Mouse (Mus musculus) heart, embryonic 11.5 days (tissue): ENCODE measurements around the gene Zscan2. TPM values are rescaled to one million over a fixed set of nuclear protein-coding genes. Genes with fewer than 3 reads are reported as not detected.

Experiments
- ATAC-seq: fragments of 200-750 bp; cut with Nextera tagmentation; replicated peaks from 2 replicates; pipeline ENCODE4 v1.8.0; 2017; ENCODE audit warnings: moderate library complexity; ENCODE audit not compliant: insufficient number of reproducible peaks, low FRiP score, low TSS enrichment
- H3K27ac ChIP-seq: fragments of 300-500 bp; sonication (generic); 2 replicates; pipeline ENCODE4 v1.5.1; 2014; ENCODE audit warnings: mild to moderate bottlenecking, low read depth, low read length
- H3K27me3 ChIP-seq: fragments of 300-500 bp; sonication (generic); 2 replicates; pipeline ENCODE4 v1.6.1; 2014; ENCODE audit warnings: mild to moderate bottlenecking, low read length, mixed read lengths; ENCODE audit not compliant: control insufficient read depth, insufficient read depth
- H3K36me3 ChIP-seq: fragments of 300-500 bp; sonication (generic); 2 replicates; pipeline ENCODE4 v1.6.1; 2014; ENCODE audit warnings: mild to moderate bottlenecking, low read length, moderate library complexity, mixed read lengths; ENCODE audit not compliant: control insufficient read depth, insufficient read depth
- H3K4me1 ChIP-seq: fragments of 300-500 bp; sonication (generic); 2 replicates; pipeline ENCODE4 v1.6.1; 2014; ENCODE audit warnings: low read length; ENCODE audit not compliant: control insufficient read depth, insufficient read depth
- H3K4me2 ChIP-seq: fragments of 300-500 bp; sonication (generic); 2 replicates; pipeline ENCODE4 v1.6.1; 2014; ENCODE audit warnings: mild to moderate bottlenecking, moderate library complexity
- H3K4me3 ChIP-seq: fragments of 300-500 bp; sonication (generic); 2 replicates; pipeline ENCODE4 v1.5.1; 2014; ENCODE audit warnings: low read depth, low read length
- H3K9ac ChIP-seq: fragments of 300-500 bp; sonication (generic); 2 replicates; pipeline ENCODE4 v1.6.1; 2014; ENCODE audit warnings: mild to moderate bottlenecking, low read depth, low read length, moderate library complexity
- H3K9me3 ChIP-seq: fragments of 300-500 bp; sonication (generic); replicated peaks from 2 replicates; pipeline ENCODE4 v1.6.1; 2016; ENCODE audit warnings: low read length; ENCODE audit not compliant: control insufficient read depth
- WGBS: fragments of 180-500 bp; shearing (Covaris S2); extraction: QIAGEN DNeasy Blood & Tissue Kit; methylation state at CpG from one replicate; pipeline ENCODE4 v1.1.7; 2014; ENCODE audit not compliant: insufficient replicate concordance; 5-methylcytosine and 5-hydroxymethylcytosine counted together
- polyA plus RNA-seq: library from polyadenylated mRNA; unstranded; fragments of >200 nt; fragmentation: Nextera tagmentation; extraction: Ambion mirVana; gene quantifications from 2 replicates; pipeline ENCODE4 v1.2.1, GENCODE M21; 2014

Zscan2 gene
- polyA plus RNA-seq, 1 experiment from 2014 or later = 2.3 TPM

DNA sequence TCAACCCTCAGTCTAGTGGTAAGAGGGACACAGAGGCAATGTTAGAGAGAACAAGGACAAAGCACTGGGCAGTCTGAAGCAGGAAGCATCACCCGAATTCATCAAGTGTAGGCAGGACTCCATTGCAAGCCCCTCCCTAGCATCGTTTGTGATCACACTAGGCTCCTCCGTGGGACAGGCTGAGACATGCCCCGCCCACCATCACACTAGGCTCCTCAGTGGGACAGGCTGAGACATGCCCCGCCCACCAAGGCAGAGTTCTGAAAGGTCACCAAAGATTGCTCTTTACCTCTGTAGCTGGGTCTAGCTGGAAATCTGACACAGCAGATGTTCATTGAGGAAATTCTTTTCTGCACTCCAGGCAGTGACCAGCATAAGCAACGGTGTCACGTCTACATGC is 50.3 kb downstream of the Zscan2 start:
- no peaks in the 10 kb centered on the region for H3K9me3 ChIP-seq
- no peak overlapping the region for H3K9ac ChIP-seq
- H3K4me1 ChIP-seq = no peaks in the 10 kb centered on the region
- H3K4me2 ChIP-seq = no peak overlapping the region
- no peaks in the 10 kb centered on the region for H3K27me3 ChIP-seq
- no peak for ATAC-seq
- 77% methylated on average over 7 of the region's 7 CpGs for WGBS
- H3K4me3 ChIP-seq = no peak overlapping the region
- no peak overlapping the region for H3K27ac ChIP-seq
- peaks cover 20% of the 10 kb centered on the region for H3K36me3 ChIP-seq

DNA sequence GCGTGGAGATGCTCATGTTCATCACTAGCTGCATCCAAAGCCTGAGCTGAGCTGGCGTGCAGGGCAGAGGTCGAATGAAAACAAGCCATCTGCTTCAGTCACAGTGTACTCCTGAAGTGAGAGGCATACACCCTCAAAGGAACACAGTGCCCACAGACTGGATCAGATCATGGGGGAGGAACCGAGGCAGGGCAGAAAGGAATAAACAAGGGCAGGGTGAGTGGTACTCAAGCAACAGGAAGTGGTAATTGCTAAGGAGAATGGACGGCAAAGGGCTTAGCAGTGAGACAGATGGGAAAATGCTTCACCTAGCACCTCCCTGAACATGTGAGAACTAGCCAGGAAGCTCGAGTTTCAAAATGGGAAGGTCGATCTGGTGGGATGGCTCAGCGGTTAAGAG is 51.8 kb downstream of the Zscan2 start:
- Histone ChIP-seq H3K36me3 (peaks cover 23% of the 10 kb centered on the region), H3K27me3 (no peaks in the 10 kb centered on the region), H3K4me1 (no peaks in the 10 kb centered on the region), H3K9me3 (no peaks in the 10 kb centered on the region), H3K4me2 (no peak overlapping the region), H3K27ac (no peak overlapping the region), H3K4me3 (no peak overlapping the region), H3K9ac (no peak overlapping the region)
- WGBS = 88% methylated on average over 8 of the region's 8 CpGs
- ATAC-seq = no peak

DNA sequence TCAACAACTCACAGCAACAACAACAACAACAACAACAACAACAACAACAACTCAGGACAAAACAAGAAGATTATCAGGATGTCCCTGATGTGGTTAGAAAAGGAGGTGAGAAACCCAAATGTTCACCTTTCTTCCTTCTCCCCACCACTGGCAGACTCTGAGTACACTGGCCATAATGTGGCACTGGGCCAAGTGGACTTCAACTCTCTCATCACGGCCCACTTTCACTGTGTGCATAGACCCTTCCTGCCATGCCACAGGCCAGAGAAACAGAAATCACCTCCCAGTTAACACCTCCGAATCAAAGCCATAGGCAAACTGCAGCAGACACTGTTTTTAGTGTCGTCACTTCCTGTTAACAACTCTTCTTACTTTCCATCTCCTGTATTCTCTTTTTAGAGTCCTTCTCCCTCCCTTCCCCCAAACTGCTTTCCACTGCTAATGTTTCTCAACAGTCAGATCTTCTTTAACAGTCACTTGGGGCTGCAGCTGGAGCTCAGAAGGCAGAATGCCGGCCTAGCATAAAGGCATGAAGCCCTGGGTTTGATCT is 57.3 kb downstream of the Zscan2 start:
- Histone ChIP-seq H3K4me3 (no peak overlapping the region), H3K36me3 (peaks cover 15% of the 10 kb centered on the region), H3K4me1 (no peaks in the 10 kb centered on the region), H3K9ac (no peak overlapping the region), H3K27ac (no peak overlapping the region), H3K27me3 (no peaks in the 10 kb centered on the region), H3K4me2 (no peak overlapping the region), H3K9me3 (no peaks in the 10 kb centered on the region)
- WGBS = 74% methylated on average over 4 of the region's 4 CpGs
- ATAC-seq = no peak

DNA sequence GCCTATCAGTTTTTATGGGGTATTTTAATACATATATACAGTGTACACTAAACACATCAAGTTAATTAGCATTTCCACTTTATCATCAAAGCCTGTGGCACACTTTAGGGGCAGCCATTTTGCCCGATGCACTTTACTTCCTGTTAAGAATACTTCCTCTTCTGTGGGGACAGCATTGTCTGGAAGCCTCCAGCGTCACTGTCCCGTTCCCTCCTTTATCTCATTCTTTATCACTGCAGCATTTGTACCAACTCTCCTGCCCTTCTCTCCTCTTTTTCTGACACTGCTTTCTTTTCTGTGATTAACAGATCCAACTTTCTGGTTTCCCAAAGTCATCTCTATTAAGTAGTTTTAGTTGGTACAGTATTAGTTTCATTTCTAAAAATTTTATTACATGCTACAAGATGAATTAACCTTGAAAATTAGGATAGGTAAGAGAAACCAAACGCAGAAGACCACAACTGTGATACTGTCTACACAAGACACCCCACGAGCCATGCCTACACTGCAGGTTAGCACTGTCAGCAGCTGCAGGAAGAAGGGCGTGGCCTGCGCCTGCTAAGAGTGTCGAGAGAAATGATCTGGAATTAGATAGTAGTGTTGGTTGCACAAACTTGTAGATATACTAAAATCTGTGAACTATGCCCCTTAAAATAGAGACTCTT is 58.4 kb downstream of the Zscan2 start:
- H3K9ac ChIP-seq = no peak overlapping the region
- 63% methylated on average over 8 of the region's 8 CpGs for WGBS
- no peaks in the 10 kb centered on the region for H3K9me3 ChIP-seq
- H3K36me3 ChIP-seq = peaks cover 15% of the 10 kb centered on the region
- no peak overlapping the region for H3K4me3 ChIP-seq
- no peak overlapping the region for H3K27ac ChIP-seq
- no peak overlapping the region for H3K4me2 ChIP-seq
- ATAC-seq = no peak
- no peaks in the 10 kb centered on the region for H3K27me3 ChIP-seq
- no peaks in the 10 kb centered on the region for H3K4me1 ChIP-seq

DNA sequence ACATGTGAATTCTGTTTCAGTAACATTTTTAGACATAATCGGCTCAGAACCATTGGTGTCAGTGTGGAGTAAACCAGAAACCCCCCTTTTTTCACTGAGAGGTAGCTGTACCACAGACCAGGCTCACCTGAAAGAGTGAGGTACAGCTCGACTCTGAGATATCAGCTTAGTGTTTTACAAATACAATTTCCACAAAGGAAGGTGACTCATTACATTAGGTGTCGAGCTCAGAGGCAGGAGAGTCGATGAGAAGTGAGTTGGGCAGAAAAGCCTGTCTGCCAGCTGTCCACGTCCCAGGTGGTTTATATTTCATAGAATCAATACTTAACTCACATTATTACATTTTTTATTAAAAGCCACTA is 58.9 kb downstream of the Zscan2 start:
- peaks cover 17% of the 10 kb centered on the region for H3K36me3 ChIP-seq
- H3K9me3 ChIP-seq = no peaks in the 10 kb centered on the region
- WGBS = 89% methylated on average over 5 of the region's 5 CpGs
- H3K4me2 ChIP-seq = no peak overlapping the region
- H3K4me3 ChIP-seq = no peak overlapping the region
- no peak overlapping the region for H3K27ac ChIP-seq
- H3K4me1 ChIP-seq = no peaks in the 10 kb centered on the region
- no peaks in the 10 kb centered on the region for H3K27me3 ChIP-seq
- H3K9ac ChIP-seq = no peak overlapping the region
- no peak for ATAC-seq

DNA sequence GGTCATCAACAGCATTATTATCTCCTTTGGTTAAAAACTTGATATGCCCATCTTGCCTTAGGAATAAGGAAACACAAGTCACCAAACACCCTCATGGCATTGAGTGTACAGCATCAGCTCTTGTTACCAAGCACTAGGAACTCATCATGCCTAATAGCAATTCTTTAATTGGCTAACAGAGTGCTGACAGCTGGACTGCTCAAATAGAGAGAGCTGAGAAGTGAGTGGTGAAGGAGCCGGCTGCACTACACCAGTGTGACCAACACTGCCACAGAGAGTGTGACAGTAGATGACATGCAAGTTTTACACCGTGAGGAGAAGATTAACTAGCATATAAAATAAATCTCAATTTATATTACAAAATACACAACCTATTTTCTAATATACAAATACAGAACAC is 62.4 kb downstream of the Zscan2 start:
- Histone ChIP-seq H3K4me2 (no peak overlapping the region), H3K9me3 (no peaks in the 10 kb centered on the region), H3K27ac (no peak overlapping the region), H3K4me1 (no peaks in the 10 kb centered on the region), H3K9ac (no peak overlapping the region), H3K4me3 (no peak overlapping the region), H3K27me3 (no peaks in the 10 kb centered on the region), H3K36me3 (peaks cover 11% of the 10 kb centered on the region)
- no peak for ATAC-seq
- 67% methylated on average over 2 of the region's 2 CpGs for WGBS

Other genes starting within 250 kb of the Zscan2 start
- gene Crtc3, start 172.0 kb upstream of the Zscan2 start, polyA plus RNA-seq = 13.4 and 14.2 TPM in 2 replicates
- gene Iqgap1, start 34.9 kb upstream of the Zscan2 start, polyA plus RNA-seq = 33.5 and 35.9 TPM in 2 replicates
- 21.6 and 24.2 TPM in 2 replicates for gene Wdr73, start 40.3 kb downstream of the Zscan2 start, polyA plus RNA-seq
- 4.7 and 4.9 TPM in 2 replicates for gene Nmb, start 44.2 kb downstream of the Zscan2 start, polyA plus RNA-seq
- 135 and 186 TPM in 2 replicates for gene Sec11a, start 86.9 kb downstream of the Zscan2 start, polyA plus RNA-seq
- 12.4 and 13.4 TPM in 2 replicates for gene Zfp592, start 132.8 kb downstream of the Zscan2 start, polyA plus RNA-seq
- 22.8 and 24.2 TPM in 2 replicates for gene Alpk3, start 196.7 kb downstream of the Zscan2 start, polyA plus RNA-seq